Comparison of ENCODE assay signal across 27 mouse cellular contexts in the genomic region with DNA sequence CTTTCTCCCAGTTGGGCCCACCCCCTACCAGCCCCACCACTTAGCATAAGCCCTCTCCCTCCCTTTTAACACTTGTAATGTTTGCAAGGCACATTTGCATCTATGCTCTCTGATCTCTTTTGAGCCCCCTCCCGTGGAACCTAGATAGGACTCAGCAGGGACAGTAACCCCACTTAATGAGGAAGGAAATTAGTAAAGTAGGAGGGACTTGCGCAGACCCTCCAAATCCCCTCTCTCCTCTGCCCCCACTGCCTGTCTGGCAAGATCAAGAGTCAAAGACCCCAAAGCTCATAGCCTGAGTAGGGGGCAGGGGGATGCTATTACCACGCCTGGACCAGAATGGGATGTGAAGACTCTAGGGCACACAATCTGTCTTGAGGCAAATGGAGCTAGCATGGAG. TPM values are rescaled to one million over a fixed set of nuclear protein-coding genes. Genes with fewer than 3 reads are reported as not detected.
"Had no signal": no experiment of that assay in that cellular context is flagged by ENCODE, and none has a peak within 500 bp of the region (broad histone marks: within the 10 kb centered on the region; RNA-seq: fewer than 3 reads in every experiment).

No protein-coding gene starts in this region.

- H3K27ac ChIP-seq: kidney, postnatal 0 days; left cerebral cortex, adult 2 months; limb, embryonic 12.5 days; limb, embryonic 15.5 days; liver, embryonic 14.5 days; macrophage; neural tube, embryonic 13.5 days; stomach, embryonic 15.5 days had no signal

- DNase-seq: kidney, postnatal 36 days; layer of hippocampus, postnatal 36 days; liver, postnatal 0 days; lung, embryonic 14.5 days; right cerebral cortex, postnatal 25 days; spleen, adult 18-20 months; thymus, postnatal 25 days had no signal

- H3K9ac ChIP-seq: limb, embryonic 12.5 days; limb, embryonic 15.5 days; liver, embryonic 14.5 days; liver, postnatal 0 days; lung, embryonic 14.5 days; stomach, embryonic 15.5 days had no signal

- ATAC-seq: liver, postnatal 0 days; lung, postnatal 0 days; midbrain, embryonic 16.5 days had no signal

- H3K36me3 ChIP-seq: limb, embryonic 12.5 days; limb, embryonic 15.5 days; neural tube, embryonic 13.5 days; stomach, embryonic 15.5 days had no signal

- H3K4me3 ChIP-seq: left cerebral cortex, adult 2 months; myocyte had no signal

- H3K9me3 ChIP-seq: limb, embryonic 12.5 days; limb, embryonic 15.5 days; neural tube, embryonic 13.5 days; stomach, embryonic 15.5 days had no signal

RNA-seq across cellular contexts. Expression of a gene that starts 0.9 kb away (rescaled TPM):
- total RNA-seq: megakaryocyte, adult 5-6 weeks; monocyte, adult 5-6 weeks; neutrophil, adult 5-6 weeks had no signal
- polyA plus RNA-seq: macrophage had no signal

RNA-seq across cellular contexts. Expression of a gene that starts 8.1 kb away (rescaled TPM):
- total RNA-seq: layer of hippocampus, adult 8-10 months; layer of hippocampus, postnatal 10 days; layer of hippocampus, postnatal 36 days; left cerebral cortex, adult 2 months; left cerebral cortex, postnatal 10 days; left cerebral cortex, postnatal 36 days; megakaryocyte, adult 5-6 weeks; monocyte, adult 5-6 weeks; neutrophil, adult 5-6 weeks had no signal
- polyA plus RNA-seq: kidney, embryonic 14.5 days; kidney, postnatal 0 days; limb, embryonic 12.5 days; limb, embryonic 15.5 days; liver, embryonic 11.5 days; liver, embryonic 14.5 days; liver, postnatal 0 days; lung, embryonic 14.5 days; lung, postnatal 0 days; macrophage; midbrain, embryonic 16.5 days; myocyte; neural tube, embryonic 13.5 days; stomach, embryonic 15.5 days had no signal

RNA-seq across cellular contexts. Expression of a gene that starts 11.4 kb away (rescaled TPM):
- total RNA-seq: layer of hippocampus, adult 8-10 months; layer of hippocampus, postnatal 10 days; layer of hippocampus, postnatal 36 days; left cerebral cortex, adult 2 months; left cerebral cortex, postnatal 10 days; megakaryocyte, adult 5-6 weeks had no signal
- polyA plus RNA-seq: liver, embryonic 14.5 days; lung, postnatal 0 days; macrophage had no signal

RNA-seq across cellular contexts. Expression of a gene that starts 16.6 kb away (rescaled TPM):
- total RNA-seq: megakaryocyte, adult 5-6 weeks; monocyte, adult 5-6 weeks had no signal
- polyA plus RNA-seq: macrophage; neural tube, embryonic 13.5 days had no signal
